Mouse (Mus musculus) liver, embryonic 13.5 days (tissue): ENCODE data around the gene Tmbim6. TPM values are rescaled to one million over a fixed set of nuclear protein-coding genes. Genes with fewer than 3 reads are reported as not detected.

Experiments
- ATAC-seq: fragments of 200-750 bp; cut with Nextera tagmentation; 2 replicates; pipeline ENCODE4 v1.8.0; 2017; ENCODE audit warnings: low read depth, mild to moderate bottlenecking, moderate number of reproducible peaks, moderate library complexity
- DNase-seq: peaks from one replicate; pipeline ENCODE4 v3.0.0; 2022
- H3K27ac ChIP-seq: fragments of 300-500 bp; sonication (generic); 2 replicates; pipeline ENCODE4 v1.5.1; 2015; ENCODE audit warnings: moderate library complexity, mild to moderate bottlenecking, inconsistent platforms
- H3K27me3 ChIP-seq: fragments of 300-500 bp; sonication (generic); 2 replicates; pipeline ENCODE4 v1.6.1; 2015; ENCODE audit warnings: mild to moderate bottlenecking, inconsistent platforms
- H3K36me3 ChIP-seq: fragments of 300-500 bp; sonication (generic); 2 replicates; pipeline ENCODE4 v1.6.1; 2015; ENCODE audit warnings: mild to moderate bottlenecking, inconsistent platforms
- H3K4me1 ChIP-seq: fragments of 300-500 bp; sonication (generic); replicated peaks from 2 replicates; pipeline ENCODE4 v1.6.1; 2015; ENCODE audit warnings: inconsistent platforms
- H3K4me2 ChIP-seq: fragments of 300-500 bp; sonication (generic); 2 replicates; pipeline ENCODE4 v1.6.1; 2015; ENCODE audit warnings: inconsistent platforms, mild to moderate bottlenecking, moderate library complexity
- H3K4me3 ChIP-seq: fragments of 300-500 bp; sonication (generic); replicated peaks from 2 replicates; pipeline ENCODE4 v1.5.1; 2015; ENCODE audit warnings: mild to moderate bottlenecking, inconsistent platforms
- H3K9ac ChIP-seq: fragments of 300-500 bp; sonication (generic); 2 replicates; pipeline ENCODE4 v1.6.1; 2015; ENCODE audit warnings: mild to moderate bottlenecking, inconsistent platforms
- H3K9me3 ChIP-seq: fragments of 300-500 bp; sonication (generic); replicated peaks from 2 replicates; pipeline ENCODE4 v1.6.1; 2016; ENCODE audit warnings: inconsistent platforms
- WGBS: fragments of 180-500 bp; shearing (Covaris S2); methylation state at CpG from one replicate; pipeline ENCODE4 v1.1.7; 2015; ENCODE audit not compliant: insufficient replicate concordance; 5-methylcytosine and 5-hydroxymethylcytosine counted together
- polyA plus RNA-seq: library from polyadenylated mRNA; unstranded; fragments of >200 nt; fragmentation: Nextera tagmentation; extraction: Ambion mirVana; gene quantifications from 2 replicates; pipeline ENCODE4 v1.2.1, GENCODE M21; 2015

Tmbim6 gene
- 188 and 210 TPM in 2 replicates for polyA plus RNA-seq

DNA sequence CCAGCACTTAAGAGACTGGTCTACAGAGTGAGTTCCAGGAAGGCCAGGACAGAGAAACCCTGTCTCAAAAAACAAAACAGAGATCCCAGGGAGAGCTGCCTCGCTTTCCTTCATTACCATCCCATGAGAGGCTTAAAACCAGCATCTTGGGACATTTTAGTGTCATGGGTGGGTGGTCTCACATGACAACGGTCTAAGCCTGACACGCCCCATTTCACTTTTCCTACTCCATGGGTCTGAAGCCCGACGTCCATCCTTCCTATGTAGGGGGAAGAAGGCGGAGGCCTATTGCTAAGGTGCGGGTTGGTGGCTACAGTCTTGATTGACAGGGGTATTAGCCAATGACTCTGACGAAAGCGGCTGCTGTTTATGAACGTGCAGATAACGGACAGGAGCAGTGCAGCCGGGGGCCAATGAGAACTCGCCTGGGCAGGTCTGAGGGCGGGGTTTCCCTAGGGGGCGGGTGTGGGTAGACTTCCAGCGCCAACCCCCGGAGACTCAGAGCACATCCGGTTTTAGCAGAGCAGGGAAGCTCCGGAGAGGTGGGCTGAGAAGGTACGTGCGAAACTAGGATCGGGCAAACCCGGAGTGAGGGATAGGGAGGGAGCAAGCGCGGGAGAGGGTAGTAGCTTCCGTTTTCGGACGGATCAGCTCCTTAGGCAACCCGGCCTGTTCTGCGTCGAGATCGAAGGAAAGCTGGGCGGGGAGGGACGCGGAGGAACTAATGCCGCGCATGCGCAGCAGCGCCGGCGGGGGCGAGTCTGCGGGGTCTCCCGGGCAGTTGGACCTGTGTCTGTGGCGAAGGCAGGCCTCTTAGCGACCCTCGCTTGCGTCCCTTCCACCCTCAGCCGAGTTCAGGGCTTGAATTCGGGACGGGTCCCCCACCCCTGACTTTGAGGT is at the start of gene Tmbim6:
Gene Tmbim6, plus strand, starts transcription at position 397 of the 900 bp plus-strand sequence.
- peak within 1 kb of the TSS; percentile 95 for H3K27ac ChIP-seq
- ATAC-seq (peak; percentile 95), DNase-seq (peak; percentile 99)
- H3K36me3 ChIP-seq, result no peaks in the 10 kb centered on the region
- peak within 1 kb of the TSS; percentile 83 for H3K4me3 ChIP-seq
- peak within 1 kb of the TSS; percentile 80 for H3K4me2 ChIP-seq
- peaks cover 63% of the 10 kb centered on the region for H3K4me1 ChIP-seq
- no peaks in the 10 kb centered on the region for H3K27me3 ChIP-seq
- no peaks in the 10 kb centered on the region for H3K9me3 ChIP-seq
- under 1% methylated on average over 51 of the region's 51 CpGs for WGBS
- peak within 1 kb of the TSS; percentile 87 for H3K9ac ChIP-seq

GRCm38 (mm10) chr15:99343414-99344147 is 49.1 kb upstream of the Tmbim6 start:
- DNase-seq (no peak), ATAC-seq (no peak)
- no peak overlapping the region for H3K9ac ChIP-seq
- H3K4me3 ChIP-seq, result no peak overlapping the region
- H3K9me3 ChIP-seq, result no peaks in the 10 kb centered on the region
- WGBS, result 29% methylated on average over 5 of the region's 5 CpGs
- no peak overlapping the region for H3K4me2 ChIP-seq
- H3K4me1 ChIP-seq, result peaks cover 82% of the 10 kb centered on the region
- H3K27ac ChIP-seq, result no peak overlapping the region
- peaks cover 5% of the 10 kb centered on the region; the same call in 1 of the 2 replicates for H3K27me3 ChIP-seq
- no peaks in the 10 kb centered on the region for H3K36me3 ChIP-seq

GRCm38 (mm10) chr15:99344148-99344870 is 48.4 kb upstream of the Tmbim6 start:
- H3K36me3 ChIP-seq, result no peaks in the 10 kb centered on the region
- 58% methylated on average over 8 of the region's 8 CpGs for WGBS
- ATAC-seq (no peak), DNase-seq (no peak)
- peaks cover 5% of the 10 kb centered on the region; the same call in 1 of the 2 replicates for H3K27me3 ChIP-seq
- H3K4me1 ChIP-seq, result peaks cover 78% of the 10 kb centered on the region
- no peak overlapping the region for H3K9ac ChIP-seq
- H3K4me2 ChIP-seq, result no peak overlapping the region
- H3K27ac ChIP-seq, result no peak overlapping the region
- no peaks in the 10 kb centered on the region for H3K9me3 ChIP-seq
- H3K4me3 ChIP-seq, result no peak overlapping the region

DNA sequence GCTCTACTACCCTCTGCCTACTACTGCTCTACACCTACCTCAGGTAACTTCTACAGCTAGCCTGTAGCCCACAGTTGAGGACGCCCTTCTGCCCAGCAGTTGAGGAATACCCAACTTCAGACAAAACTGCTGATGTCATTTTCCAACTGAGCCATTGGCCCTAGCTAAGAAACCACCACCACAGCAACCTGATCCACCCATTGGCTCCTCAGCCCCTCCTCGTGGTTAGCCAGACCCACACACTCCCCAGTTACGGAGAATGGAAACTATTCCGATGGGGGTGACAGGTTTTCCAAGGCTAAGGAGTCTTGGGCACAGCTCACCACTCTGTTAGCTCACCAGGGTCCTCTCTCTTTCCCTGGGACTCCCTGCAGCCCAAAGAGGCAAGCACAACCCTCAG is 47.7 kb upstream of the Tmbim6 start:
- DNase-seq (no peak), ATAC-seq (no peak)
- 38% methylated on average over 4 of the region's 4 CpGs for WGBS
- Histone ChIP-seq H3K27ac (no peak overlapping the region), H3K27me3 (peaks cover 5% of the 10 kb centered on the region; the same call in 1 of the 2 replicates), H3K9ac (no peak overlapping the region), H3K9me3 (no peaks in the 10 kb centered on the region), H3K36me3 (no peaks in the 10 kb centered on the region), H3K4me2 (no peak overlapping the region), H3K4me3 (no peak overlapping the region), H3K4me1 (peaks cover 75% of the 10 kb centered on the region)

- Histone ChIP-seq H3K27ac (no peak overlapping the region), H3K36me3 (no peaks in the 10 kb centered on the region), H3K9me3 (no peaks in the 10 kb centered on the region), H3K4me2 (no peak overlapping the region), H3K9ac (no peak overlapping the region), H3K27me3 (no peaks in the 10 kb centered on the region), H3K4me3 (no peak overlapping the region), H3K4me1 (peaks cover 22% of the 10 kb centered on the region)
- DNase-seq (no peak), ATAC-seq (no peak)
- WGBS, result 54% methylated on average over 6 of the region's 6 CpGs
These were observed 41.1 kb upstream of the Tmbim6 start for GRCm38 (mm10) chr15:99351610-99352009.

DNA sequence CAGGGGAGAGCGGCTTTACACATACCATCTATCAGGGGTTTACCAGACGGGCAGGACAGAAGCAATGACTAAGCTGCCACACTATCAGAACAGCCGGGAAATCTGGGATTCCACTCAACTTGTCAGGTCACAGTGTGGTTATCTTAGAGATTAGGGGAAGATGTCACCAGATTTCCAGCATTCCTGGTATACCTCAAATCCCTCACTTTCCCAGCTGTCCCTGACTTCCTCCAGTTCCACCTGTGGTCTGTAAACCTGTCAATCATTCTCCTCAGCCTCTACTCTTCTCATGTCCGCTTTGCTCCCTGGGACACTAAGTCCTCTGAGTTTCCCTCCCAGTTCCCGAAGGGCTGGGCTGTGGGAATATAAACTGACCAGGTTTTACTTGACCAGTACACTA is 40.4 kb upstream of the Tmbim6 start:
- Histone ChIP-seq H3K9ac (no peak overlapping the region), H3K27ac (no peak overlapping the region), H3K27me3 (no peaks in the 10 kb centered on the region), H3K36me3 (no peaks in the 10 kb centered on the region), H3K4me3 (no peak overlapping the region), H3K4me2 (no peak overlapping the region), H3K9me3 (no peaks in the 10 kb centered on the region), H3K4me1 (peaks cover 23% of the 10 kb centered on the region)
- ATAC-seq (no peak), DNase-seq (no peak)
- WGBS, result 35% methylated on average over 5 of the region's 5 CpGs

- H3K9ac ChIP-seq, result no peak overlapping the region
- WGBS, result 36% methylated on average over 6 of the region's 6 CpGs
These were observed 37.0 kb upstream of the Tmbim6 start for GRCm38 (mm10) chr15:99355660-99356059.

GRCm38 (mm10) chr15:99356462-99356861 is 36.2 kb upstream of the Tmbim6 start:
- Histone ChIP-seq H3K27me3 (no peaks in the 10 kb centered on the region), H3K9ac (no peak overlapping the region), H3K9me3 (no peaks in the 10 kb centered on the region), H3K4me1 (peaks cover 4% of the 10 kb centered on the region), H3K27ac (no peak overlapping the region), H3K36me3 (no peaks in the 10 kb centered on the region), H3K4me2 (no peak overlapping the region), H3K4me3 (no peak overlapping the region)
- ATAC-seq (no peak), DNase-seq (no peak)
- 53% methylated on average over 6 of the region's 6 CpGs for WGBS

More at GRCm38 (mm10) chr15:99355660-99356059, 37.0 kb upstream of the Tmbim6 start:
- H3K4me2 ChIP-seq, result no peak overlapping the region
- no peak for ATAC-seq
- no peak for DNase-seq
- H3K27me3 ChIP-seq, result no peaks in the 10 kb centered on the region
- no peaks in the 10 kb centered on the region for H3K36me3 ChIP-seq
- H3K27ac ChIP-seq, result no peak overlapping the region
- H3K9me3 ChIP-seq, result no peaks in the 10 kb centered on the region
- peaks cover 6% of the 10 kb centered on the region for H3K4me1 ChIP-seq
- H3K4me3 ChIP-seq, result no peak overlapping the region

DNA sequence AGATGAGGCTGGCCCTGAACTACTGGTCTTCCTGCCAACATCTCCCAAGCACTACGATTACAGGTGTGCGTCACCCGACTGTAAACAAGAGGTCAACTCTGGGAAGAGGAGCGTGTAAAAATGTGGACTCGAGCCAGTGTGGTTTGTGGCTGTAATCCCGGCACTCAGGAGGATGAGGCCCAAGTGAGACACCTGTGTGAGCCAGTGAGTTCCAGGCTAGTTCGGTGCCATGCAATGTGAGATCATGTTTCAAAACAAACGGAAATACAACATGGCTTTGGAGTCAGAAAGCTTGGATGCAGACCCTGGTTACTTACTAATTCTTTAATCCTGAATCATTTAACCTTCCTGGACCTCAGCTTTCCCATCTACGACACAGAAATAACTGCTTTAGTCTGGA is 33.7 kb upstream of the Tmbim6 start:
- WGBS, result 69% methylated on average over 9 of the region's 9 CpGs
- Histone ChIP-seq H3K4me1 (peaks cover 4% of the 10 kb centered on the region; the same call in 1 of the 2 replicates), H3K4me2 (no peak overlapping the region), H3K9ac (no peak overlapping the region), H3K36me3 (no peaks in the 10 kb centered on the region), H3K27me3 (no peaks in the 10 kb centered on the region), H3K27ac (no peak overlapping the region), H3K4me3 (no peak overlapping the region), H3K9me3 (no peaks in the 10 kb centered on the region)
- ATAC-seq (no peak), DNase-seq (no peak)

- no peak overlapping the region for H3K27ac ChIP-seq
These were observed 28.6 kb upstream of the Tmbim6 start for GRCm38 (mm10) chr15:99364022-99364530.

DNA sequence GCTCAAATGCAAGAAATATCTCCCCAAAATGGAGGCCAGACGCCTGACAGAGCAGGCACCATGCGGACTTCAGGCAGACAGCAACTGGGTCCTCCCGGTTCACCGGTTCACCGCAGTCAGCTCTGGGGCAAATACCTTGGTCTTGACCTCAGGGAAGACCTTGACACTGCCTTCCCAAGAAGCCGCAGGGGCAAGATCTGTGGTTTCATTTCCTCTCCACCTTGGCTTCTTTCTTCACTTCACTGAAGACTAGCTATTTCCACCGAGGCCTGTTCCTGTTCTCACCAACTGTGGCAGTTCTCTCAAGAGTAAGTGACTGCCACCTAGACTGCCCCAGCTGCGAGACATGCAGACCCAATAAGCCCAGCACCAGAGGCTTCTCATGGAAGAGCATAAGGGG is 27.8 kb upstream of the Tmbim6 start:
- H3K4me1 ChIP-seq, result peaks cover 22% of the 10 kb centered on the region
- no peak overlapping the region for H3K4me2 ChIP-seq
- no peaks in the 10 kb centered on the region for H3K9me3 ChIP-seq
- H3K9ac ChIP-seq, result no peak overlapping the region
- no peak for ATAC-seq
- H3K27ac ChIP-seq, result no peak overlapping the region
- no peak overlapping the region for H3K4me3 ChIP-seq
- peaks cover 20% of the 10 kb centered on the region for H3K27me3 ChIP-seq
- no peaks in the 10 kb centered on the region for H3K36me3 ChIP-seq
- WGBS, result 29% methylated on average over 8 of the region's 8 CpGs
- no peak for DNase-seq

More at GRCm38 (mm10) chr15:99364022-99364530, 28.6 kb upstream of the Tmbim6 start:
- WGBS, result 68% methylated on average over 7 of the region's 7 CpGs
- Histone ChIP-seq H3K4me3 (no peak overlapping the region), H3K9ac (no peak overlapping the region), H3K9me3 (no peaks in the 10 kb centered on the region), H3K4me1 (peaks cover 15% of the 10 kb centered on the region), H3K27me3 (peaks cover 12% of the 10 kb centered on the region), H3K4me2 (no peak overlapping the region), H3K36me3 (no peaks in the 10 kb centered on the region)
- no peak for DNase-seq
- ATAC-seq, result no peak
